Comparison of ENCODE assay signal across 1 mouse cellular context in the genomic region with DNA sequence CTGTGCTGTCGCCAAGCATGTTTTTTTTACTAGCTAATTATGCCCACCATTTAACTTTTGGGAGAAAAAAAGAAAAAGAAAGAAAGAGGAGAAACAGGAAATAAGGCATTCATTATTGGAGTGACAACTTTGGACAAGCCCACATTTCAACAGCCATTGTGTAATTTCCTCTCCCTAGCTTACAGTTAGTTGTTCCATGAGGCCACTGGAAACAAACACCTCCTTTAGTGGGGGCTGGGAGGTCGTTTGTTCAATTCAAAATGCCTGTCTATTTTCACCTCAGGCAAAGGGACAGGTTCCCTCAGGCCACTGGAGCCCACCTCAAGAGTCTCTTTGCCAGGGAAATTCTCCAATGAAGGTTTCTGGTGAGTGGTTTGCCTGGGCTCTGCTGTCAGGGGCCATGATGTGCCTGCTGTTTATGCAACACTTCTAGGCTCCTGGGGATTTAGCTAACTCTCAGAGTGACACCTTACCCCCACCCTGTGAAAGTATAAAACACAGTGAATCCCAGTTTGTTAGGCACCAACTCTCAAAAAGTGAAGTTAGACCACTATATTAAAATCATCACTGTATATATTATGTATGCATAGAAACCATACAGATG.
TF ChIP-seq lines count a peak whose summit lies in the region.

No protein-coding gene starts in this region.

TF ChIP-seq in CH12.LX, 34 proteins besides CTCF, POLR2A, EP300 and RAD21:
- TF ChIP-seq ELF1 (IDR thresholded peaks at IDR 0.05; ENCODE audit: low read depth, low read length) (peak; percentile 15; the same call in 1 of the 2 replicates), HCFC1 (IDR thresholded peaks at IDR 0.05; ENCODE audit: low read depth, low read length) (no peak)
TF ChIP-seq in CH12.LX: peak in this region for 1.
